Mouse (Mus musculus) ES-Bruce4 (cell line): ENCODE results near the gene Gsdma3.

ENCODE experiments used
- CTCF ChIP-seq: IDR thresholded peaks from one replicate; pipeline ENCODE4 v1.8.1; 2011; ENCODE audit warnings: low read depth, low read length
- EP300 ChIP-seq: IDR thresholded peaks from 2 replicates; pipeline ENCODE4 v1.6.1; 2011; ENCODE audit warnings: low read depth, low read length; ENCODE audit not compliant: insufficient read depth
- POLR2A ChIP-seq: IDR thresholded peaks from one replicate; pipeline ENCODE4 v1.8.1; 2011; ENCODE audit warnings: low read length; ENCODE audit not compliant: insufficient read depth

- no peak for TF ChIP-seq EP300
- peak; percentile 68 for TF ChIP-seq CTCF
- TF ChIP-seq POLR2A, result no peak
These were observed 28.8 kb upstream of the Gsdma3 start for GRCm38 (mm10) chr11:98597363-98597762.
